Mouse (Mus musculus) adrenal gland, adult 8-10 months (tissue): ENCODE results near the gene Krt7. TPM values are rescaled to one million over a fixed set of nuclear protein-coding genes. Genes with fewer than 3 reads are reported as not detected.

ENCODE experiments used
- DNase-seq: peaks from one replicate; pipeline ENCODE4 v3.0.0; 2022
- total RNA-seq, 4 experiments: library from RNA; stranded (reverse); gene quantifications; 2 replicates each; pipeline ENCODE4 v1.2.4; 2022

The Krt7 gene
- total RNA-seq, 4 experiments from 2014 or later = 1.1 to 3.2 (median 1.5) TPM

DNA sequence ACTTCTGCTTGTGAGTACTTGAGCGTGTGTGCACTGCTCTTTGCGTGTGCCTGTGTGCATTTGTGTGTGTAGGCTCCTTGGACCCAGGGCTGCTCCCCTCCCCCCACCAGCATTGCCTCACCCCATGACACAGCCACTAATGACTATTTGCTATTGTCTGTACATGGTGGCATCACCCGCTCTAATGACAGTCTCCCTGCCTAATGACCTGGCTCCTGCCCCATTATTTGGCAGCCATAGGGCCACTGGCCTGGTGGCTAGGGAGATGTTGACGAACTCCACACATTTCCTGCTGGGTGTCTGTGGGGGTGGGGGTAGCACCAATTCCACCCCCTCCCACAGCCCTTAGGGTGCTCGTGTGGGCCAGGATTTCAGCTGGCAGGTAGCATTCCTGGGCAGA is 32.2 kb upstream of the Krt7 start:
- no peak for DNase-seq

- no peak for DNase-seq
Measured at GRCm38 (mm10) chr15:101381758-101382157, 29.1 kb upstream of the Krt7 start.

DNA sequence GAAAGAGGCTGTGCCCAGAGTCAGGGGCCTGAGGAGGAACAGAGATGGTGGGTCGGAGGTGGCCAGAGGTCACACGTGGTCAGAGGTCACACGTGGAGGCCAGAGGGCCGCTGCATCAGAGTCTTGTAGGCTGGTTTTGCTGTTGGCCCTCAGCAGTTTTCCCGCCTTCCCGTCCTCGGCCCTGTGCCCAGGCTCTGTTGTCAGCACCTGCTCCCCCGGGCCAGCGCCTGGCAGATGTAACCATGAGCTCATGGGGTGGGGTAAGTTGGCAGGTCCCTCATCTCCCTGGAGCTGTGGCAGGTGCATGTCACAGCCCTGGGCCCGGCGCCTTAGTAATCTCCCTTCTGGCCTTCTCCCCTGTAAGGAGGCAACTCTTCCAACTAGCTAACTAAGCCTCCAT is 28.0 kb upstream of the Krt7 start:
- no peak for DNase-seq

DNA sequence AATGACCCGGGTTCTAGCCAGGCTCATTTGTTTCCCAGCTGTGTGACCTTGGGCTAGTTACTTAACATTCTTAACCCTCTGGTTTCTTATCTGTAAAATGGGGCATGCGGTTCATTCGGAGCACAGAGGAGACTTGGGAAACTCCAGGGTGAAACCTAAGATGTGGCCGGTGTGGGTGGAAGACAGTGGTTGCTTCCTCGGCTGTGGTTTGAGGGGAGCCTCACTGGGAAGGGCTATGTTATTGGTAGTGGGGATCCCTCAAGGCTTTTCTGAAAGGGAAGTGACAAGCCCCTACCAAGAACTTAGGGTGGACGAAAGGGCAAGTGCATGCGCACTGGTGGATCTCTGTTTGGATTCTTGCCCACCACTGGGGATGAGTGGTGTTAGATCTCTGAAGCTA is 26.2 kb upstream of the Krt7 start:
- no peak for DNase-seq

DNA sequence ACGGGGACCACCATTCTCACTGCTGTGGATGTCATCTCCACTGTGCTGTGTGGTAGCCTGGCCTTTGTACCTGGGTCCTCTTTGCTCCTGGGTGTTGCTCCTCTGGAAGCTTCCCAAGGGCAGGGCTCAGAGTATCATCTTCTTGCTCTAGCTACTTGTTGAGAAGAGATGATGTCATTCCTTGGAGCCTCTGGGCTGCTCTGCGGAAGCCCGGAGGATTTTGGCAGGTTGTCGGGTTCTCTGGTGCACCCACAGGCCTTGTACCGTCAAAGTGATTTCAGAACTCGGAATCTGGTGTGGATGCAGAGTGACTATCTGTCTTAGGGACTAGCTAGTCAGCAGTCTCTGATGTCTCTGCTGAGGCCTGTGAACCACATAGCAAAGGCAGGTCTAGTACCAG is 25.8 kb upstream of the Krt7 start:
- no peak for DNase-seq

- no peak for DNase-seq
Measured at GRCm38 (mm10) chr15:101387176-101387575, 23.7 kb upstream of the Krt7 start.

GRCm38 (mm10) chr15:101388034-101388541 is 22.8 kb upstream of the Krt7 start:
- DNase-seq = no peak

GRCm38 (mm10) chr15:101390203-101390602 is 20.6 kb upstream of the Krt7 start:
- no peak for DNase-seq

DNA sequence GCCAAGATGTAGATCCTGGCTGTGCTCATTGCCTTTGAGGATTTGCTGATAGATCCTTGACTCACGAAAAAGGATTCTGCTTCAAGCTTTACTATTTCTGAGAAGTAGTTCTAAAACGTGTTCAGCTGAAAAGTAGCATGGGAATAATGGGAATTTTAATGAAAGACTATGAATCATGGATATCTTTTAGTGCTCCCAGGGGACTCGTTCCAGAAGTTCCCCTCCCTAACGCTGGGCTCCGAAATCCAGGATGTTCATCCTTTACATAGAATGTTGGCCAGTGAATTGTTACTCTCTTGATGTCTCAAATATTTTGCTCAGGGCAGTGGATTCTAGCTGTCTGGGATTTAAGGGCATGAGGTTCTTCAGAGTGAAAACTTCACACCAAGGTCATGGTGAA is 18.6 kb upstream of the Krt7 start:
- DNase-seq = no peak

DNA sequence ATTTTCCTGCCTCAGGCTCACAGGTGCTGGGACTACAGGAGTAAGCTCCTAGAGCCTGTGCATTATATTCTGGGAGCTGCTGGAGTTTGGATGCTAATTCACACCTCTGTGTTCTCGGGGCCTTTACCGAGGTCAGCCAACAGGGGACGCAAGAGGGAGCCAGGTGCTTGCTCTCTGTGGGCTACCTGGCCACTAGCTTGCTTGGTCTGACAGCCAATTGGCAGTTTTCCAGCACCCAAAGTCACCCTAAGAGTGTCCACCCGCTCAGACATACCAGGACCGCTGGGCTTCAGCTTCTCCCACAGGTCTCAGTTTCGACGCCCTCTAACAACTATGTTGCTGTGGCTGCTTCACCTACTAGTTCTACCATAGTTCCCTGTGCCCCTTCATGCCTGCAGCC is 15.9 kb upstream of the Krt7 start:
- no peak for DNase-seq

GRCm38 (mm10) chr15:101396466-101396865 is 14.4 kb upstream of the Krt7 start:
- no peak for DNase-seq

- DNase-seq = no peak
Measured at GRCm38 (mm10) chr15:101396921-101397320, 13.9 kb upstream of the Krt7 start.

DNA sequence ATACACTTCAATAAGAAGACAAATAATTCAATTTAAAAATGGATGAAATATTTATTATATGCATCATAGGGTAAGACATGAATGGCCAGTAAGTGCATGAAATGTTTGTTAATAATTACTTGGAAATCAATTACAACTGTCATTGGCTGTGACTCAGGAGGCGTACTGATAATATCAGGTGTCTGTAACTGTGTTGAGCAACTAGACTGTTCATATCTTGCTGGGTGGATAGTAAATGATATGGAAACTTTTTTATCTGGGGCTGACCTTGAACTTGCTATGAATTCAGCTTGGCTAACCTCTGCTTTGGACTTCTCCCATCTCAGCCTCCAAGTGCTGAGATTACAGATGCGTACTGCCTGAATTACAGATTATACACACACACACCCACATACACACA is 13.2 kb upstream of the Krt7 start:
- DNase-seq = no peak

GRCm38 (mm10) chr15:101398269-101398668 is 12.6 kb upstream of the Krt7 start:
- DNase-seq = no peak

DNA sequence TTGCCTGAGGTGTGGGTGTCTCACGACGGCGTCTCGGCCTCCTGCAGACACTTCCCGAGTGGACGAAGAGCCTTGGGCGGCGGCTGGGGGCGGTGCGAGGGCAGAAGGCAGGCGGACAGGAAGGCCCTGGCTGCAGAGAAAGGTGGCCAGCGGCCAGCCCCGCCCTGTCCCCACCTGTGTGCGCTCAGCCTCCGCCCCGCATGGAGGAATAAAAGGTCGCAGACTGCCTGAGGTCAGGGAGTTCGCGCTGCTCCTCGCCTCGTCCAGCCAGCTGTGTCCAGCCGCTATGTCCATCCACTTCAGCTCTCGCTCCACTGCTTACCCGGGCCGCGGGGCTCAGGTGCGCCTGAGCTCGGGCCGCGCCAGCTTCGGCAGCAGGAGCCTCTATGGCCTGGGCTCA is 1.3 kb downstream of the Krt7 start:
- no peak for DNase-seq

- DNase-seq = no peak
Measured at GRCm38 (mm10) chr15:101413916-101414635, 3.2 kb downstream of the Krt7 start.

GRCm38 (mm10) chr15:101414807-101415565 is 4.1 kb downstream of the Krt7 start:
- DNase-seq = no peak

DNA sequence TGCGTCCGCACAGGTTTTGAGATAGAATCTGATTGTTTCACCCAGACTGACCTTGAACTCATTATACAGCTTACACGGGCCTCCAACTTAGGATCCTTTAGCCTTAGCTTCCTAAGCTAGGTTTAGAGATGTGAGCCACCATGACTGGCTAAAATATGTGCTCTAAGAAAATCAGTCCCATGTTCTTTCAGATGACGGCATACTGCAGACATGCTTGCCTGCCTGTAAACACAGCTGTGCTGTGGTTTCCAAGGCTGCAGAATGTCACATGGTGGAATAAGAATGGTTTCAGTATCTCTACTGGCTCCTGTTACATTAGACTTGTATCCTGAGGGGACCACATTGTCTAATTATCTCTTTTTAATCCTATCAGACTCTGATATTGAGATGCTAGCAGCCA is 8.1 kb downstream of the Krt7 start:
- DNase-seq = no peak

DNA sequence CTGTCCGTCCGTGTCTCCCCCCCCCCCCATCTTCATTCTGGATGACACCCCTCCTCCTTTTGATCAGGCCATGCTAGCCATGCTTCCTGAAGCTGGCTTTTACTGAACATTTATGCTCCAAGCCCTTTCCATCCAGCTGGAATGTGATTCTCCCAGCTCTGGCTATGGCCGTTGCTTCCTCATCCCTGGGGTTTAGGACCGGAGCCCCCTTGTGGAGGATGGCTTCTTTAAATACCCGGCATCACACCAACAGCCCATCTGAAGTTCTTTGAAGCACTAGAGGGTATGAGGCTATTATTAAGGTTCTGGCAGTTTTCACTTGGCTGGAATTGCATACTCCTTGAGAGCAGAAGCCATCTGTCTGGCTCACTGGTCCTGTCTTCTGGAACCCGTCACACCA is 10.1 kb downstream of the Krt7 start:
- DNase-seq = no peak

DNA sequence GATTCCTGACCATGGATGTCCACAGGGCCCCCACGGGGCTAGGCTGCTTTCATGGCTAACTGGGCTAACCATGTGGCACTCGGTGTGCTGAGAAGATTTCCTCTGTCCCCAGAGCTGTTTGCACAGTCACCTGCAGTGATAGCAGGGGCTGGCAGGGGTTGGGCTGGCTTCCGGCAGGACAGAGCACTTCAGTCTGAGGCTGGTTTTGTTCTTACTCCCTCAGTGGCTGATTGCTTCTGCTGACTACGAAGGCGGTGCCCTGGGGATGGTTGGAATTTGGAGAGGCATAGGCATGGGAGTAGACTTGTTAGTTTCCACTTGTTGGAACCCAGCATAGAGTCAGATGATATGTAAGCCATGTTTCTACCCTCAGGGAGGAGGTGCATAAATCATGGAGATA is 14.1 kb downstream of the Krt7 start:
- DNase-seq = no peak

GRCm38 (mm10) chr15:101436611-101437010 is 25.8 kb downstream of the Krt7 start:
- no peak for DNase-seq

GRCm38 (mm10) chr15:101438555-101438954 is 27.7 kb downstream of the Krt7 start, which contains the start of gene Krt87:
Gene Krt87, minus strand, starts transcription at chr15:101438804.
- no peak for DNase-seq

DNA sequence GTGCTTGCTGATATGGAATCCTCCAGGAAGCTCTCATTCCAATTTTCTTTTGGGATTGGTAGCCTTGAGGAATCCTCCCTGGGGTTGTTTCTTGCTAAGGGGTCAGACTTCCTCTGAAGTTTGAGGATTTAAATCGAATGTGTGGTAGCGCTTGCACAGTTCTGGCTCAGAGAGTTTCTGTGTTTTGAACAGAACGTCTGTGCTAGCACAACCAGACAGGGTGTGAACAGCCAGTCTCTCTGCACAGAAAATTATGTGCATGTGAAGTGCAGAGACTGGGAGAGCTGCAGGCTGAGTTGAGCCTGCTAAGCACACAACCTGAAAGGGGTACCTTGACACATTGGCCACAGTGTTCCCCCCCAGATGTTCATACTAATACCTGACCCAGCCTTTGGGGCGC is 30.0 kb downstream of the Krt7 start:
- DNase-seq = no peak

DNA sequence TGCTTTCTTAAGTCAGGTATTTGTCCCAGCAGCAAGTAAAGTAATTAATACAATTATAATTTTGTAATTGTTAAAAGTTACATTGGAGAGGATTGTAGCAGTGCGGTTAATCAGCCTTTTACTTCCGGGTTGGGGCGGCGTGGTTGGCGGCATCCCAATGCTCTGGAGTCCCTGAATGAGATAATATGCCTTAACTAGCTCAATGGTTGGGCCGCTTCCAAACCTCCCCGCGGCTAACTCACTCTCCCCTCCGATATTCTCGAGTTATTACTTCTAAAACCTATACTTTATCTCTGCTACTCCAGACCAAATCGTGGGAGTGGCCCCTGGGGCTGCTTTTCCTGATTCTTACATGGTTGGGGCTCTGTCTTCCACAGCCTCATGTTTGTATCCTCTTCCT is 35.7 kb downstream of the Krt7 start:
- no peak for DNase-seq
